Mouse (Mus musculus) testis, adult 10 weeks (tissue): ENCODE measurements around the gene Vmn2r81. TPM values are rescaled to one million over a fixed set of nuclear protein-coding genes. Genes with fewer than 3 reads are reported as not detected.

ENCODE experiments used
- polyA plus RNA-seq: library from polyadenylated mRNA; stranded (reverse); fragments of 350-450 nt; fragmentation: Illumina TruSeq; extraction: RNeasy Lipid Tissue Mini Kit (QIAGEN cat#74804); gene quantifications from one replicate; pipeline ENCODE4 v1.2.3, GENCODE M21; 2014; ENCODE audit warnings: low read depth, low replicate concordance

Vmn2r81 gene
- 0.10 TPM for polyA plus RNA-seq

GRCm38 (mm10) chr10:79247392-79247791 is at the start of gene Vmn2r81:
Vmn2r81 (plus strand) TSS chr10:79247692.

Other genes with a start within 250 kb of the Vmn2r81 start
- gene Olfr1351, start 235.2 kb upstream of the Vmn2r81 start, polyA plus RNA-seq: not detected
- 0.14 TPM for gene Olfr57, start 219.0 kb upstream of the Vmn2r81 start, polyA plus RNA-seq
- gene 2610008E11Rik, start 150.1 kb upstream of the Vmn2r81 start, polyA plus RNA-seq: 14.7 TPM
- gene Vmn2r80, start 98.9 kb upstream of the Vmn2r81 start, polyA plus RNA-seq: not detected
- not detected for gene Vmn2r82, start 108.8 kb downstream of the Vmn2r81 start, polyA plus RNA-seq
- gene Vmn2r83, start 221.0 kb downstream of the Vmn2r81 start, polyA plus RNA-seq: not detected